Mouse (Mus musculus) forebrain, embryonic 10.5 days (tissue): ENCODE data around the gene Gm5134. TPM values are rescaled to one million over a fixed set of nuclear protein-coding genes. Genes with fewer than 3 reads are reported as not detected.

Experiments used
- DNase-seq: peaks from one replicate; pipeline ENCODE4 v3.0.0-alpha.2; 2017; ENCODE audit warnings: low spot score; ENCODE audit errors: extremely low spot score
- H3K27ac ChIP-seq: fragments of 300-500 bp; sonication (generic); 2 replicates; pipeline ENCODE4 v1.5.1; 2016; ENCODE audit warnings: mild to moderate bottlenecking
- H3K27me3 ChIP-seq: fragments of 300-500 bp; sonication (generic); 2 replicates; pipeline ENCODE4 v1.6.1; 2016; ENCODE audit warnings: mild to moderate bottlenecking; ENCODE audit not compliant: poor library complexity, severe bottlenecking
- H3K36me3 ChIP-seq: fragments of 300-500 bp; sonication (generic); replicated peaks from 2 replicates; pipeline ENCODE4 v1.6.1; 2016; ENCODE audit warnings: mild to moderate bottlenecking, moderate library complexity
- H3K4me1 ChIP-seq: fragments of 300-500 bp; sonication (generic); 2 replicates; pipeline ENCODE4 v1.6.1; 2016
- H3K4me3 ChIP-seq: fragments of 300-500 bp; sonication (generic); 2 replicates; pipeline ENCODE4 v1.5.1; 2016; ENCODE audit warnings: mild to moderate bottlenecking, moderate library complexity
- H3K9me3 ChIP-seq: fragments of 300-500 bp; sonication (generic); 2 replicates; pipeline ENCODE4 v1.6.1; 2016; ENCODE audit warnings: mild to moderate bottlenecking, moderate library complexity
- WGBS: fragments of 180-500 bp; shearing (Covaris S2); methylation state at CpG from one replicate; pipeline ENCODE4 v1.1.7; 2016; 5-methylcytosine and 5-hydroxymethylcytosine counted together
- polyA plus RNA-seq: library from polyadenylated mRNA; unstranded; fragments of >200 nt; fragmentation: Nextera tagmentation; extraction: Ambion mirVana; gene quantifications from 2 replicates; pipeline ENCODE4 v1.2.1, GENCODE M21; 2016

The Gm5134 gene
- polyA plus RNA-seq: 0.12 and 0.19 TPM in 2 replicates

DNA sequence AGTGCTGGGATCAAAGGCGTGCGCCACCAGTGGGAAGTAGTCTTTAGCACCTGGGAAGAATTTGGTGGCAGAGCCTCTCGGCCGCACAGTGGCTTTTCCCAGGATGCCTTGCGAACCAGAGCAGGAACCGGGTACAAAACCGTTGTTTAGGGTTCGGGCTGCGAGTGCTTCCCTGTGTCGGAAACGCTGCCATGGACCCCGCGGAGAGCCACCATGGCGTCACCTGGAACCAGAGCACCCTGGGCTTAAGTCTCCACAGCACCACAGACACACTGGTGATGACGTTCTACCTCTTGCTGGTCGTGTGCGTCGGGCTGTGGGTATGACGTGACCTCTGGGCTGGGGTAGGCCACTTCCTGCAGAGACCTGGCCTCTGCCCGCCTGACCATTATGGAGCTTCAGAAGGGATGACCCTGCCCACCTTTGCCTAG lies at the start of gene Gm5134:
Gene Gm5134, plus strand, starts transcription at position 134 of the 431 bp plus-strand sequence.
- H3K27ac ChIP-seq: 0 out of 2 replicates have a peak within 1 kb of the TSS, but pooled peaks have one; percentile 35
- peaks cover 31% of the 10 kb centered on the region for H3K27me3 ChIP-seq
- H3K4me3 ChIP-seq: peak within 1 kb of the TSS; percentile 40
- peaks cover 24% of the 10 kb centered on the region for H3K4me1 ChIP-seq
- H3K9me3 ChIP-seq: no peaks in the 10 kb centered on the region
- no peak for DNase-seq
- H3K36me3 ChIP-seq: no peaks in the 10 kb centered on the region
- WGBS: 39% methylated on average over 20 of the region's 20 CpGs

DNA sequence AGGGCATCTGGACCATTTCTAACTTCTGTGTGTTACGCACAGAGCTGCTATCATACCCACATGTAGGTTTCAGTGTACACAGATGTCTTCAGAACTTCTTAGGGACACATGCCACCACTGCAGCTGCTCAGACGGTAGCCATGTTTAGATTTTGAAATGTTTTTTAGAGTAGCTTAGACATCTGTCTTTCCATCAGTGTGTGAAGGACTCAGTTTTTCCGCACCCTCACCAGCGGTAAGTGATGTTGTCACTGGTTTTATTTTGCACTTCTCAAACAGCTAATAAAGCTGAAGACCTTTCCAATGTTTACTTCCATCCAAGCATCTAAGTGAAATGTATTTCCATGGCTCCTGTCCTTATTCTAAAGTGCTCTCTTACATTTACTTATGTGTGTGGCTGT lies 47.4 kb upstream of the Gm5134 start:
- H3K4me3 ChIP-seq: no peak overlapping the region
- H3K4me1 ChIP-seq: no peaks in the 10 kb centered on the region
- H3K36me3 ChIP-seq: peaks cover 100% of the 10 kb centered on the region
- H3K27me3 ChIP-seq: no peaks in the 10 kb centered on the region
- WGBS: 95% methylated on average over 4 of the region's 4 CpGs
- DNase-seq: no peak
- no peak overlapping the region for H3K27ac ChIP-seq
- no peaks in the 10 kb centered on the region for H3K9me3 ChIP-seq

DNA sequence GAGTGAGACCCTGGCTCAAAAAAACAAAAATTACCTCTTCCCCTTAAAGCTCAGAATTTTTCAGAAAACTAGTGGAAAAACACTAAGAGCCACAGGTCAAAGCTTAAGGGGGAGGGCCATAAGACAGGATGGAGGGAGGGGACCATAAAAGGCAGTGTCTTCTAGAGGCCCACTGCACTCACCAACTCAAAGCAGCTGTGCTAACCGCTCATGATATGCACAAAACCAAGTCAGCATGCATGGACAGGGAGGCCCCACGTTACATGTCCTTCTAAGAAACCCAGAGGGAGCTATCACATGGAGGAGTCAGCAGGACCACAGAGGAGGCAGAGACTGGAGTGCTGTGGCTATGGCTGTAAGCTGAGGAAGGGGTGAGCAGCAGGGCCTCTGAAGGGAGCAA lies 43.6 kb upstream of the Gm5134 start:
- no peak for DNase-seq
- 84% methylated on average over 2 of the region's 2 CpGs for WGBS
- Histone ChIP-seq H3K36me3 (peaks cover 98% of the 10 kb centered on the region), H3K9me3 (no peaks in the 10 kb centered on the region), H3K27me3 (no peaks in the 10 kb centered on the region), H3K27ac (no peak overlapping the region), H3K4me1 (no peaks in the 10 kb centered on the region), H3K4me3 (no peak overlapping the region)

DNA sequence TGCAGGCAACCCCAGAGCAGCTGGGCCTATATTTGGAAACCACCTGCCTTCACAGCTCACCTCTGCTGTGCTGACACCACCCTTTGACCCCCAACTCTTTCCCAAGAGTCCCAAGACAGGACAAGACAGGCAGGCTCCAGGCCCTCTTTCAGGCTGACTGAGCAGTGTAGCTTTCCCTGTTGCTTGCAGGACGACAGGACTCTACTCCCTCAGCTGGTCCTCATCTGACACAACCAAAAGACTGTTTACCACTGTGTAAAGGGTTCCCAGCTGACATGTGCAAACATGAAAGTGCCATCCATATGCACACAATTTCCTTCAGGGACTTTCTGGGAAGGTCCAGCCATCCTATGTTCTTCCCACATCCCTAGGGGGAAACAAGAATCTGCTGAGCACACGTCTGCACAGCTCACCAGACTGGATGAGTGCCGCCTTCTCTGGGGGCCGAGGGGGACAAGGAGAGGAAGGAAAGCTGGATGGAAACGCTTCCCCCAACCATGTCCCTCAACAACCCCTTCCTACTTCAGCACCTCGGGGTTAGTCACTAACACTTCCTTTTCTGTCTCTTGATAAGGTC lies 41.2 kb upstream of the Gm5134 start:
- Histone ChIP-seq H3K4me1 (peaks cover under 1% of the 10 kb centered on the region; the same call in 1 of the 2 replicates), H3K27ac (no peak overlapping the region), H3K9me3 (no peaks in the 10 kb centered on the region), H3K36me3 (peaks cover 96% of the 10 kb centered on the region), H3K27me3 (no peaks in the 10 kb centered on the region), H3K4me3 (no peak overlapping the region)
- WGBS: 86% methylated on average over 6 of the region's 6 CpGs
- DNase-seq: no peak

DNA sequence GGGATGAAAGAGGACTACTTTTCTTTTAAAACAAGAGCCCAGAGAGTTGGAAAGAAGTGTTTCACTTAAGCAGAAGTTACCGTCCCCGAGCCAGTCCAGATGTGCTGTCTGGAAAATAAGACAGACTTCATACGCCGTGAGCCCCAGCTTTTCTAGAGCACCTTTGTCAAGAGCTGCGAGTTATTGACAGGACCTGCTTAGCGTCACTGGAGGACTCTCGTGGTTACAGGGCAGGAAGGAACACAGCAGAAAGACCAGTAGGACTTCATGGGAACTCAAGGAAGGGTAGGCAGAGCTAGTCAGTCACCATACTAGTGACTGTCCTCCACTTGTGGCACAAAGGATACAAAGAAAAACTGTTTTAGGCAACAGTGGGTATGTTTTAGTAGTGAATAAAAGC lies 38.8 kb upstream of the Gm5134 start:
- Histone ChIP-seq H3K4me3 (no peak overlapping the region), H3K27me3 (no peaks in the 10 kb centered on the region), H3K4me1 (peaks cover 24% of the 10 kb centered on the region), H3K9me3 (no peaks in the 10 kb centered on the region), H3K36me3 (peaks cover 88% of the 10 kb centered on the region), H3K27ac (no peak overlapping the region)
- WGBS: 90% methylated on average over 7 of the region's 7 CpGs
- no peak for DNase-seq

DNA sequence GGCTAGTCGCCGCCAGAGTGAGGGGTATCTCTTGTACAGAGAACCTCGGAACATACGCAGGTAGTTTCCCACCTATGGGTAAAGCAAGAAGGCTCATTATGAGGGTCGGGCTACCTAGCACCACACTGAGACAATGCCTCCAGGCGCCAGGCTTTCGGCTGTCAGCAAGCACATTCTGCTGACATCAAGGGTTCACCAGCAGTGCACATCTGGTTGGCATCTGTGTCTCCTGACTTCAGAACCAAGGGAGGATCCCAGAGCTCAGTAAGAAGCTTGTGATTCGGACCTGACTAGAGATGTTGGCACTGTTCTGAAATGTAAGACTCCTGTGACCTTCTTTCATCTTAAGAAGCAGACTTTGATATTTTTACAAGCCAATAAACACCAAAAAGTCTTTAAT lies 37.5 kb upstream of the Gm5134 start:
- peaks cover 29% of the 10 kb centered on the region for H3K4me1 ChIP-seq
- no peak for DNase-seq
- no peak overlapping the region for H3K27ac ChIP-seq
- H3K36me3 ChIP-seq: peaks cover 75% of the 10 kb centered on the region
- H3K9me3 ChIP-seq: no peaks in the 10 kb centered on the region
- H3K4me3 ChIP-seq: no peak overlapping the region
- H3K27me3 ChIP-seq: no peaks in the 10 kb centered on the region
- 85% methylated on average over 8 of the region's 8 CpGs for WGBS

DNA sequence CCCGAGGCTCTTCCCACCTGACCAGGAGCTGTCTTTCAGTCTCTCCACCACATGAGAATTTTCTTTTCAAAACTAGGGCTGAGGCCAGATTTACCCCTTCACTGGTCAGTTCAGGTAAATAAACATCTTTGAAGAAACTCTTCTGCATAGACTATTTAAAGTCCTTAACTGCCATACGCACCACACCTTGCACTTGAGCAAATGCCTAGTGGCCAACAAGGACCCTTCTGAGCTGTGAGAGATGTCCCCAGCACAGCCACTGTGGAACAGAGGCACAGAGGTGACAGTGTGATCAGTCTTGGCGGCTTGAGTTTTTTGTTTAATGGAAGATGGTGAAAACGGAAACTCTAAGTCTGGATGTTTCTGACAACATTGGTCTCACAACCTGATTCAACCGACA lies 35.3 kb upstream of the Gm5134 start:
- Histone ChIP-seq H3K36me3 (peaks cover 59% of the 10 kb centered on the region), H3K27me3 (no peaks in the 10 kb centered on the region), H3K4me3 (no peak overlapping the region), H3K9me3 (no peaks in the 10 kb centered on the region), H3K27ac (no peak overlapping the region), H3K4me1 (peaks cover 41% of the 10 kb centered on the region)
- 92% methylated on average over 5 of the region's 5 CpGs for WGBS
- no peak for DNase-seq

DNA sequence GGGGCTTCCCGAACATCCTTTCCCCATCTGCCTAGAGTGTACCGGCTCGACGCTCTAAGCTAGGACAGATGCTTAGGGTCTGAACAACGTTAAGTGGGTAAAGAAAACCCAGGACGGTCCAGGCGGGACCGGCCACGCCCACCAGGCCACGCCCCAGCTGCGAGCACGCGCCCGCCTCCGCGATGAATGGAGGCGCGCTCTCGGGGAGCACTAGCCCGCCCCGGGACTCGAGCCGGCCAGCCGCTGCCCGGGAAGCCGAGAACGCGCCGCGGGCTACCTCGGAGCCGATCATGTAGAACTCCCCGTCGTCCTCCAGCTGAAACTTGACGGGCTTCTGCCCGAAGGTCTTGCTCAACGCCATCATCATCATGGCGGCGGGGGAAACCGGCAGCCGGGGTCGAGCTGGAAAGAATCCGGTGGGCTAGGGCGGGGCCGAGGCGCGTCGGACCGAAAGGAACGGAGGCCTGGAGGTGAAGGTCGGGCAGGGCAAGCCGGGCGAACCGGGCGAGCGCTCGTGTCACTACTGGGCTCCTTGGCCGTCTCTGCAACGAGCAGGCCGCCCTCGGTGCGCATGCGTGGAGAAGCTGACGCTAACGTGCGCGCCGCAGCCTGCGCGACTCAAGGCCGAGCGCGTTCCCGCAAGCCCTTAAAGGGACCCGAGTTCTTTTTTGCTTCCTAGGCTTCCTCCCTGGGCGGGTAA lies 33.1 kb upstream of the Gm5134 start, which contains the start of gene Smarcb1:
Gene Smarcb1, minus strand, starts transcription at position 592 of the 700 bp plus-strand sequence.
- no peaks in the 10 kb centered on the region for H3K27me3 ChIP-seq
- H3K36me3 ChIP-seq: peaks cover 46% of the 10 kb centered on the region
- DNase-seq: peak; percentile 91
- H3K4me1 ChIP-seq: peaks cover 41% of the 10 kb centered on the region
- H3K27ac ChIP-seq: peak within 1 kb of the TSS; percentile 96
- H3K9me3 ChIP-seq: no peaks in the 10 kb centered on the region
- H3K4me3 ChIP-seq: peak within 1 kb of the TSS; percentile 72
- WGBS: under 1% methylated on average over 76 of the region's 76 CpGs

DNA sequence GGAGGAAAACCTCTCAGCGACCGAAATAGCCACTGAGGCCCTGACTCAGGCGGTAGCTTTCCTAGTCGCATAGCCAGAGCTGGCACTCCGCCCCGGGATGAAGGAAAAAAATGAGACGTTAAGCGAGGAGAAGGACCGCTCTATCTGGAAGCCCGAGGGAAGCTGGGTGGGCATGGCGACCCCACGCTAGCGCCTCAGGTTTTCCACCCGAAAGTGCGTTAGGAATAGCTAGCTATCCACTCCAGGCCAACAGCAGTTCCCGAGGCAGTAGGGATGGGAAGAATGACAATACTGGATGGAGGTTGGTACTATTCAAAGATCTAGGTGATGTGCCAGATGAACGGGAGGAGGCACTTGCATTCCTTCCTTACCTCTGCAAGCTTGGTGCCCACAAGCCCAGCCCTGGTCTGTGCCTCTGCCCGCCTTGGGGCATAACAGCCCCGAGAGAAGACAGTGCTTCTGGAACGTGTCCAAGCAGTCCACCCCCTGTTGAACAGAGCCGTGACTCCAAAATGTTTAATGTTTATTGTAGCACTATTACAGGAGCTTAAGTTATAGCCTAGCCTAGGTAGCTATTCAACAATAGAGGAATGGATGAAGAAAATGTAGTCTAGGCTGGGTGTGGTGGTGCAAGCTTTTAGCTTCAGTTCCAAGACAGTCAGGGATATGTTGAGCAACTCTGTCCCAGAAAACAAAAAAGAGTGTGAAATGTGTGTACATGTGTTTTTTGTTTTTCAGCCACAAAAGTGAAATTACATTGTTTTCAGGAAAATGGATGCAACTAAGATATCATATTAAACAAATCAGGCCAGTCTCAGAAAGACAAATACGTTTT lies 32.4 kb upstream of the Gm5134 start:
- H3K4me3 ChIP-seq: peak overlapping the region; percentile 72
- no peaks in the 10 kb centered on the region for H3K27me3 ChIP-seq
- no peak for DNase-seq
- H3K9me3 ChIP-seq: no peaks in the 10 kb centered on the region
- peak overlapping the region; percentile 96 for H3K27ac ChIP-seq
- peaks cover 41% of the 10 kb centered on the region for H3K4me1 ChIP-seq
- peaks cover 45% of the 10 kb centered on the region for H3K36me3 ChIP-seq
- 8% methylated on average over 22 of the region's 22 CpGs for WGBS

DNA sequence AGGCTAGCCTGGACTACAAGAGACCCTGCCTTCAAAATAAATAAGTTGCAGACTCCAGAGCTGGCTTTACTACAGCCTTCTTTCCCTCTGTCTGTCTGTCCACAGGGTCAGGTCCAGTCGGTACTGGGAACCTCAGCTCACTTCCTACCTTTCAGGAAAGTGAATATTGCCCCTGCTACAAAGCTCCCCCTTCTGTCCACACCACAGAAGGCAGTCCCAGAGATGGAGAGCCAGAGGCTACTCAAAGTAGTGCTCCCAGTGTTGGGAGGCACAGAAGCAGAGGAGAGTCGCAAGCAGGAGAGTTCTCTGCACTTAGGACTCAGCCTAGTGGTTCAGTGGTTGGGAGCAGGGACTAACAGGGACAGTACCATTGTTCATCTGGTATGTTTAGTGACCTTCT lies 30.0 kb upstream of the Gm5134 start:
- Histone ChIP-seq H3K36me3 (peaks cover 35% of the 10 kb centered on the region), H3K27ac (no peak overlapping the region), H3K27me3 (peaks cover 13% of the 10 kb centered on the region), H3K4me3 (no peak overlapping the region), H3K4me1 (peaks cover 29% of the 10 kb centered on the region), H3K9me3 (no peaks in the 10 kb centered on the region)
- no peak for DNase-seq
- 70% methylated on average over 2 of the region's 2 CpGs for WGBS

DNA sequence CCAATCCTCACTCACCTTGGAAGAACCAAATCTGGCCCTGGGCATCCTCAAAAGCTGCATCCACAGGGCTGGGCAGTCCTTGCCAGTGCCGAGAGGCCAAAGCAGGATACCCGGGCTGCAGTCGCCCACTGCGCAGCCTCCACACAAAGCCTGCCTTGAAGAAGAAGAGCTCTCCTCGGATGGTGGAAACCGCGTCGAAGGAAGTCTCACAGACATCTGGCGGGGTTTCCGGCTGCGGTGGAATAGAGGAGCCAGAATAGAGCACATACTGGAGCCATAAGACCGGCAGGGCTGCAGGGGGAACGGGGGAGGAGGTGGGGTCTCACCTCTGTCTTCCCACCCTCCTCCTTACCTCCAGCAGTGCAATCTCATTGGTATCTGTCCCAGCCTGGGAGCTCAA lies 27.9 kb upstream of the Gm5134 start:
- Histone ChIP-seq H3K27me3 (peaks cover 34% of the 10 kb centered on the region), H3K4me3 (no peak overlapping the region), H3K27ac (no peak overlapping the region), H3K9me3 (no peaks in the 10 kb centered on the region), H3K4me1 (peaks cover 27% of the 10 kb centered on the region), H3K36me3 (peaks cover 30% of the 10 kb centered on the region)
- 79% methylated on average over 13 of the region's 13 CpGs for WGBS
- DNase-seq: no peak

DNA sequence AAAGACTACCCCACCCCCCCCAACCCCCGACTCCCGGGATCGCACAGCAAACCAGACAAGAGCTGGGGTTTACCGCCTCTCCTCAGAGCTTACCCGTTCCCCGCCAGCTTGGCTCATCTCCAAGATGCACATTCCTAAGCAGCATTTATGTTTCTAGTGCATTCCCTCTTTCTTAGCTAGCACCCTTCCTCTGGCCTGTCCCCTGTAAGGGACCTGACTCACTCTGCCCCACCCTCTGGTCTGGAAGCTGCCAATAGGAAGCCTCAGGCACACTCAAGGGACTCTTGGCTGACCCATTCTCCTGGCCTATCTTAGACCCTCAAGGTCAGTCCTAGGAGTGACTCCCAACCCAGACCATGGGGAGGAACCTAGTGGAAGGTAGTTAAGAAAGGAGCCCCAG lies 24.0 kb upstream of the Gm5134 start:
- 38% methylated on average over 6 of the region's 6 CpGs for WGBS
- peaks cover 73% of the 10 kb centered on the region for H3K27me3 ChIP-seq
- 0 out of 2 replicates have a peak overlapping the region, but pooled peaks have one; percentile 74 for H3K4me3 ChIP-seq
- no peak overlapping the region for H3K27ac ChIP-seq
- peaks cover 21% of the 10 kb centered on the region for H3K36me3 ChIP-seq
- H3K9me3 ChIP-seq: no peaks in the 10 kb centered on the region
- H3K4me1 ChIP-seq: peaks cover 37% of the 10 kb centered on the region
- DNase-seq: no peak
